Mouse (Mus musculus) limb, embryonic 14.5 days (tissue): Measurements from ENCODE around the gene Ephb1. TPM values are rescaled to one million over a fixed set of nuclear protein-coding genes. Genes with fewer than 3 reads are reported as not detected.

ENCODE experiments used
- ATAC-seq: fragments of 200-750 bp; cut with Nextera tagmentation; 2 replicates; pipeline ENCODE4 v1.8.0; 2017; ENCODE audit warnings: low read depth, moderate number of reproducible peaks, moderate TSS enrichment; ENCODE audit not compliant: low FRiP score
- DNase-seq: peaks from one replicate; pipeline ENCODE4 v3.0.0-alpha.2; 2015; ENCODE audit warnings: low spot score
- H3K27ac ChIP-seq: fragments of 300-500 bp; sonication (generic); replicated peaks from 2 replicates; pipeline ENCODE4 v1.5.1; 2014; ENCODE audit warnings: low read depth, mild to moderate bottlenecking, low read length, moderate library complexity, mixed read lengths
- H3K27me3 ChIP-seq: fragments of 300-500 bp; sonication (generic); 2 replicates; pipeline ENCODE4 v1.6.1; 2014; ENCODE audit warnings: low read length, mixed read lengths; ENCODE audit not compliant: control insufficient read depth, insufficient read depth
- H3K36me3 ChIP-seq: fragments of 300-500 bp; sonication (generic); 2 replicates; pipeline ENCODE4 v1.6.1; 2014; ENCODE audit warnings: mild to moderate bottlenecking, low read length, moderate library complexity, mixed read lengths; ENCODE audit not compliant: control insufficient read depth, insufficient read depth
- H3K4me1 ChIP-seq: fragments of 300-500 bp; sonication (generic); 2 replicates; pipeline ENCODE4 v1.6.1; 2014; ENCODE audit warnings: antibody characterized with exemption, low read length, mixed read lengths; ENCODE audit not compliant: control insufficient read depth, insufficient read depth
- H3K4me2 ChIP-seq: fragments of 300-500 bp; sonication (generic); replicated peaks from 2 replicates; pipeline ENCODE4 v1.6.1; 2014; ENCODE audit warnings: low read depth, mild to moderate bottlenecking, low read length, moderate library complexity; ENCODE audit not compliant: severe bottlenecking
- H3K4me3 ChIP-seq: fragments of 300-500 bp; sonication (generic); replicated peaks from 2 replicates; pipeline ENCODE4 v1.5.1; 2014; ENCODE audit warnings: low read length
- H3K9ac ChIP-seq: fragments of 300-500 bp; sonication (generic); 2 replicates; pipeline ENCODE4 v1.6.1; 2014; ENCODE audit warnings: mild to moderate bottlenecking, low read depth, low read length, moderate library complexity; ENCODE audit not compliant: severe bottlenecking
- H3K9me3 ChIP-seq: fragments of 300-500 bp; sonication (generic); 2 replicates; pipeline ENCODE4 v1.6.1; 2016; ENCODE audit warnings: low read length; ENCODE audit not compliant: control insufficient read depth
- POLR2A ChIP-seq: fragments of 200-500 bp; IDR thresholded peaks from 2 replicates; pipeline ENCODE4 v1.8.0; 2012; ENCODE audit warnings: inconsistent platforms, mild to moderate bottlenecking, moderate library complexity, borderline replicate concordance; ENCODE audit not compliant: insufficient read depth, insufficient read length; ENCODE audit errors: extremely low read depth
- WGBS: fragments of 180-500 bp; shearing (Covaris S2); extraction: QIAGEN DNeasy Blood & Tissue Kit; methylation state at CpG from one replicate; pipeline ENCODE4 v1.1.7; 2014; 5-methylcytosine and 5-hydroxymethylcytosine counted together
- polyA plus RNA-seq, 2 experiments: library from polyadenylated mRNA; depleted of rRNA in 1 of 2; stranded (reverse) in 1 of 2; unstranded in 1 of 2; fragments of >200 nt; fragmentation: Nextera tagmentation in 1 of 2; extraction: Ambion mirVana in 1 of 2; gene quantifications; 2 replicates each; pipeline versions ENCODE4 v1.2.1 to v1.2.3; 2012 to 2014

Gene Ephb1
- polyA plus RNA-seq, 2 experiments: 4.1 TPM

DNA sequence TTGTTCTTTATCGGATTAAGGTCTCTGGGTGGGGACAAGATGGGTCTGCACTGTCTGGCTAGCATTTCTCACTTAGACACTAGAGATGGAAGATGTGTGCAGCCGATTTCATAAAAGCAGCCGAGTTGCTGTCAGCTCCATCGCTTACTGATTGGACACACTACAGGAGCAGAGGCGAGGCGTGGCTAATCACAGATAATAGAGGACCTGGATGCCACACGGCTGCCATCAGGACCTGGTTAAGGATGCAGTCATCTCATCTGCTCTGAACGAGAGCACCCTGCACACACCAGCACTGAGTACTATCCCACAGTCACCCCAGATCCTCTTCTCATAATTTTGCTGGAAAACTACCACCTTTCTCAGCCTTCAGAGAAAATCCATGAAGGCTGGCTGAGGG is 419.6 kb downstream of the Ephb1 start:
- Histone ChIP-seq H3K27me3 (no peaks in the 10 kb centered on the region), H3K4me1 (no peaks in the 10 kb centered on the region), H3K36me3 (no peaks in the 10 kb centered on the region), H3K27ac (no peak overlapping the region), H3K4me2 (no peak overlapping the region), H3K4me3 (no peak overlapping the region), H3K9me3 (no peaks in the 10 kb centered on the region), H3K9ac (no peak overlapping the region)
- no peak for ATAC-seq
- WGBS: 74% methylated on average over 8 of the region's 8 CpGs
- no peak for DNase-seq
- no peak for TF ChIP-seq POLR2A

DNA sequence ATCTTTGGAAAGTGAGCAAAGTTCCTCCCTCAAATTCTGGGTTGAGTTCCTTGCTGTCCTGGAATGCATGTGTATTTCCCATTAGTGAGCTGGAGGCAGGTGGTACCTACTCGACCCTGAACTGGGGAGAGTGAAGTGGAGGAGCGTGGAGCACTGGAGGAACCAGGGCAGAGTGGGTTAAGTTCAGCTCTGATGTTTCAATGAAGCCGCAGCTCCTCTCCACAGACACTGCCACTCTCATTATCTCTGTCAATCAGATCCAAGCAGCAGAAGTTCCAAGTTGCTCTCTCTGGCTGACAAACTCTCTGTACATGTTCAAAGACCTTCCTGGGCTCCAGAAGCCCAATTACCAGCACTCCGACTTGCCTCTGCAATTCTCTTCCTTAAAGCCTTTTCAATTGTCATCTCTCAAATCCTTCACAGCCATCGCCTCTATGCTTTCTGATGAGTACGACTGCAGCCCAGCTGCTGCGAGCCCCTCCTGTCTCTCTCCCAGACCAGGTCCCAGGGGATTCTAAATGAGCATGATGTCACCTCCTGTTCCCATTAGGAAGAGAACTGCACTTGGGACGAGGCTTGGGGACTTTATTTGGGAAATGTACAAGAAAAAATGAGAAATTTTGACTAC is 420.4 kb downstream of the Ephb1 start:
- TF ChIP-seq POLR2A: no peak

DNA sequence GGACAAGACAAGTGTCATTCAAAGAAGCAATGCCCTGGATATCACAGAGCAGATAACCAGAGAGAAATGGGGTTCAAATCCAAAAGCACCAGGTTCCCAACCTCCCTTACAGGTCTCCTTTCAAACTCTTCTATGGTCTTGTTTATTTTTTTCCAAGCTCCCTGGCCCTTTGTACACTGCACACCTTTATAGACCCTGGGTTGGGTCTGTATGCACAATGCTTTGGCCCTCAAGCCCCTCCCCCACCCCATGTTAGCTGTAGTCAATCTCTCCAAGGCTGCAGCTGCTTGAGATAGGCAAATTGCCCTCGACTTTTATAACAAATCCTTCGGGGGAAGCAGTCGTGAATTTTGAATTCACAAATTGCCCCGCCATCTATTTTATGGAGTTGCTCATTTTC is 429.7 kb downstream of the Ephb1 start:
- Histone ChIP-seq H3K9ac (no peak overlapping the region), H3K4me2 (no peak overlapping the region)

More for the DNA sequence above, 420.4 kb downstream of the Ephb1 start:
- DNase-seq: no peak
- no peaks in the 10 kb centered on the region for H3K4me1 ChIP-seq
- H3K4me2 ChIP-seq: no peak overlapping the region
- H3K9me3 ChIP-seq: no peaks in the 10 kb centered on the region
- 58% methylated on average over 8 of the region's 8 CpGs for WGBS
- H3K36me3 ChIP-seq: no peaks in the 10 kb centered on the region
- H3K27me3 ChIP-seq: no peaks in the 10 kb centered on the region
- H3K4me3 ChIP-seq: no peak overlapping the region
- H3K27ac ChIP-seq: no peak overlapping the region
- no peak overlapping the region for H3K9ac ChIP-seq
- ATAC-seq: no peak

GRCm38 (mm10) chr9:101922846-101923245 is 431.6 kb downstream of the Ephb1 start:
- no peaks in the 10 kb centered on the region for H3K9me3 ChIP-seq
- no peaks in the 10 kb centered on the region for H3K27me3 ChIP-seq
- H3K4me1 ChIP-seq: no peaks in the 10 kb centered on the region
- no peak overlapping the region for H3K9ac ChIP-seq
- DNase-seq (no peak), ATAC-seq (no peak)
- H3K27ac ChIP-seq: no peak overlapping the region
- no peaks in the 10 kb centered on the region for H3K36me3 ChIP-seq
- no peak for TF ChIP-seq POLR2A
- 78% methylated on average over 4 of the region's 4 CpGs for WGBS
- H3K4me3 ChIP-seq: no peak overlapping the region
- H3K4me2 ChIP-seq: no peak overlapping the region

More for the DNA sequence above, 429.7 kb downstream of the Ephb1 start:
- H3K4me1 ChIP-seq: no peaks in the 10 kb centered on the region
- no peaks in the 10 kb centered on the region for H3K36me3 ChIP-seq
- H3K27ac ChIP-seq: no peak overlapping the region
- 46% methylated on average over 4 of the region's 4 CpGs for WGBS
- no peaks in the 10 kb centered on the region for H3K9me3 ChIP-seq
- H3K27me3 ChIP-seq: no peaks in the 10 kb centered on the region
- no peak for TF ChIP-seq POLR2A
- no peak overlapping the region for H3K4me3 ChIP-seq
- DNase-seq: no peak
- ATAC-seq: no peak

- Histone ChIP-seq H3K9me3 (no peaks in the 10 kb centered on the region), H3K4me2 (no peak overlapping the region), H3K4me1 (no peaks in the 10 kb centered on the region), H3K4me3 (no peak overlapping the region), H3K27ac (no peak overlapping the region), H3K27me3 (no peaks in the 10 kb centered on the region), H3K36me3 (no peaks in the 10 kb centered on the region), H3K9ac (no peak overlapping the region)
- TF ChIP-seq POLR2A: no peak
- no peak for DNase-seq
- 80% methylated on average over 5 of the region's 5 CpGs for WGBS
- no peak for ATAC-seq
Measured at GRCm38 (mm10) chr9:101919324-101919723, 435.2 kb downstream of the Ephb1 start.

DNA sequence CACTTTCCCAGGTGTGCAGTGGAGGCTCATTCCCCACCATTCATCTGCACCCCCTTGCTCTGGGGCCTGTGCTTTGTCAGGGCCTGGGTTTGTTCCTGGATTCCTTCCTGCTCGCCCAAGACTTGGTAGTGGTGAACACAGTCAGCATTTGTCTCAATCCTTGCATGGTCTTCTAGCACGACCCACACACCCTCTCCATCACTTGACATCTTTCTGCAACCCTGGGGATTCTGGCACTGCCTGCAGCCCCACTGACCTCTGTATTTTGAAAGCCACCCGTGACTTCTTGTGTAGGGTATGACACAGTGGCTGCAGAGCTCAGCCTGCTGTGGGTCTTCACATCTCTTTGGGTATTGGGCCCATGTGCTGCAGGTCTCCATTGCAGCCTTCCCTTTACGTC is 435.7 kb downstream of the Ephb1 start:
- WGBS: 75% methylated on average over 4 of the region's 4 CpGs
- H3K4me1 ChIP-seq: no peaks in the 10 kb centered on the region
- no peak overlapping the region for H3K9ac ChIP-seq
- no peak overlapping the region for H3K27ac ChIP-seq
- no peak overlapping the region for H3K4me2 ChIP-seq
- DNase-seq: no peak
- ATAC-seq: no peak
- H3K36me3 ChIP-seq: no peaks in the 10 kb centered on the region
- no peaks in the 10 kb centered on the region for H3K27me3 ChIP-seq
- no peak overlapping the region for H3K4me3 ChIP-seq
- TF ChIP-seq POLR2A: no peak
- H3K9me3 ChIP-seq: no peaks in the 10 kb centered on the region
